Mouse (Mus musculus): ENCODE measurements at regions not wholly inside any gene's neighbourhood (a gene's known extent, or its start where the extent isn't known, plus 50 kb on each side); places are given as distances from the start of the nearest gene placed in this dataset.

DNA sequence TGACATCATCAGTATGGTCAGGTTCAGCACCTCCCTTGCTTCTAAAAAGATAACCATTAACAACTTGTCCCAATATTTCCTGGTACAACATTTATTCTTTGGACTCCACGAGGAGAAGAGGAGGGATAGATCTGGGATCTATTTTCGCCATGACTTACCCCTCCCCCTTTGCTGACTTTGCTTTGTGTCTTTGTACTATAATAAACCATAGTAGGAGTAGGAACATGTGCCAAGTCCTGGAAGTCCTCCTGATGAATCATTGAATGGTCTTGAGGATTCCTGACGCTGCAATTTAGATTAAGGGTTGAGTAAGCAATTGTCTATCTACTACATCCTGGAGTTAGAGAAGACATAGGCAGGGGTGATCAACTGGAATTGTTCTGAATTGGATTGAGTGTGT, 71.2 kb downstream of the Rbm11 start:
- WGBS: 85% methylated on average over 3 of the region's 3 CpGs

DNA sequence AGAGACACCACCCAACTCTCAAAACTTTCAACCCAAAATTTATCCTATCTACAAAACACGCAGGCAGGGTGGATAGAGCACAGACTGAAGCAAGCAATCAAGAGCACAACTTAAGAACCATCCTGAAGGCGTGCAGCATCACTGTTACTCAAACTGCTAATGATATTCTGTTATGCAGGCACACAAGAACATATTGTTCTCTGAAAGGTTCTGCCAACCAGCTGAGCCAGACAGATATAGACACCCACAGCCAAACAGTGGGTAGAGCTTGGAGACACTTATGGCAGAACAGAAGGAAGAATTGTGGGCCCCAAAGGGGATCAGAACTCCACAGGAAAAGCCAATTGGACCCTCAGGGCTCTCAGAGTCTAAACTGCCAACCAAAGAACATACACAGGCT, 74.9 kb downstream of the Rbm11 start:
- Histone ChIP-seq H3K4me2 (ENCODE audit: low read depth, low read length, severe bottlenecking) (no peak overlapping the region), H3K9ac (ENCODE audit: low read length) (no peak overlapping the region), H3K27me3 (ENCODE audit: control insufficient read depth, insufficient read depth, low read length) (no peaks in the 10 kb centered on the region), H3K4me3 (ENCODE audit: low read depth, low read length) (no peak overlapping the region), H3K4me1 (replicated peaks; ENCODE audit: control insufficient read depth, insufficient read depth, low read length) (no peaks in the 10 kb centered on the region), H3K9me3 (ENCODE audit: control insufficient read depth, low read length) (no peaks in the 10 kb centered on the region), H3K27ac (ENCODE audit: low read depth, low read length) (no peak overlapping the region), H3K36me3 (ENCODE audit: control insufficient read depth, insufficient read depth, low read length) (no peaks in the 10 kb centered on the region)
- ATAC-seq (replicated peaks; ENCODE audit: low FRiP score) (no peak), DNase-seq (ENCODE audit: low spot score) (no peak)
- WGBS: 87% methylated on average over 2 of the region's 2 CpGs

More for the DNA sequence above, 71.2 kb downstream of the Rbm11 start:
- ATAC-seq (replicated peaks; ENCODE audit: low FRiP score) (no peak), DNase-seq (ENCODE audit: low spot score) (no peak)
- Histone ChIP-seq H3K27me3 (ENCODE audit: control insufficient read depth, insufficient read depth, low read length) (no peaks in the 10 kb centered on the region), H3K27ac (ENCODE audit: low read depth, low read length) (no peak overlapping the region), H3K9me3 (ENCODE audit: control insufficient read depth, low read length) (no peaks in the 10 kb centered on the region), H3K36me3 (ENCODE audit: control insufficient read depth, insufficient read depth, low read length) (no peaks in the 10 kb centered on the region), H3K4me1 (replicated peaks; ENCODE audit: control insufficient read depth, insufficient read depth, low read length) (no peaks in the 10 kb centered on the region), H3K4me3 (ENCODE audit: low read depth, low read length) (no peak overlapping the region), H3K9ac (ENCODE audit: low read length) (no peak overlapping the region), H3K4me2 (ENCODE audit: low read depth, low read length, severe bottlenecking) (no peak overlapping the region)

DNA sequence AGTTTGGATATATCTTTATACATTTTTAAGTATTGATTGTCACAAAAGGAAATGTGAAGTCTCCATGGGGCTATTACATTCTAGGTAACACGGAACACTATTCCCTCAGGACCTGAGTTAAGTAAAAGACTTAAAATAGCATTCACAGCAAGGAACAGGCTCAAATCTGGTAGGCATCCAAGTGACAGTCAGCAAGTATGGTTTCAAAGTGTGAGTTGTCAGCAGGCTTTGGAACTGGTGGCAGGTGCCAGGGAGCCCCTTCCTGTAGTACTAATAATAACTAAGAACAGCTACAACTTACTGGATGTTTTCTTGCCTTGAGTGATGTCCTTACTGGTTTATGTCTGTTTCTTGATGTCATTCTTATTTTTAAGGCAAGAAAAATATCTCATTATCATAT, 79.5 kb downstream of the Rbm11 start:
- no peak overlapping the region for H3K9ac ChIP-seq (ENCODE audit: low read length)
- no peak for DNase-seq (ENCODE audit: low spot score)
- no peaks in the 10 kb centered on the region for H3K4me1 ChIP-seq (replicated peaks; ENCODE audit: control insufficient read depth, insufficient read depth, low read length)
- no peaks in the 10 kb centered on the region for H3K27me3 ChIP-seq (ENCODE audit: control insufficient read depth, insufficient read depth, low read length)
- WGBS: 84% methylated on average over 1 of the region's 1 CpGs
- H3K27ac ChIP-seq (ENCODE audit: low read depth, low read length): no peak overlapping the region
- no peaks in the 10 kb centered on the region for H3K9me3 ChIP-seq (ENCODE audit: control insufficient read depth, low read length)
- H3K4me2 ChIP-seq (ENCODE audit: low read depth, low read length, severe bottlenecking): no peak overlapping the region
- no peaks in the 10 kb centered on the region for H3K36me3 ChIP-seq (ENCODE audit: control insufficient read depth, insufficient read depth, low read length)
- no peak overlapping the region for H3K4me3 ChIP-seq (ENCODE audit: low read depth, low read length)
- ATAC-seq (replicated peaks; ENCODE audit: low FRiP score): no peak

DNA sequence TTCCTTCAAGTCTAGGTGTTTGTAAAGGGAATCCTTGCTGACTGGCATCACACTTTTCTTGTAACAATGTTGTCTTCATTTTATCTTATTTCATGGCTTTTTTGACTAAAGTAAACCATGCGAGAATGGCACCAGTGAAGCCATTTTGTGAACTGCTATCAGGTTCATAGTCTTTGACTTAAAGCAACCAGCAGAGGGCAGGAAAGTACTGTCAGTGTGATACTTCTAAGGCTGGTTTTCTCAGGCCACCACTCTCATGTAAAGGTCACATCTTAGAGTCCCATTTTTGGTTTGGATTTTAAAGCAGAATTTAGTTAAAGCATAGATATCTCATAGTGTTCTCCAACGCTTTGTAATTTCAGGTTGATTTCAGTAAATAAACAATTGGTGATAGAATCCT, 83.2 kb downstream of the Rbm11 start:
- H3K9me3 ChIP-seq (ENCODE audit: control insufficient read depth, low read length): no peaks in the 10 kb centered on the region
- 58% methylated on average over 2 of the region's 2 CpGs for WGBS
- no peak overlapping the region for H3K4me3 ChIP-seq (ENCODE audit: low read depth, low read length)
- H3K9ac ChIP-seq (ENCODE audit: low read length): no peak overlapping the region
- ATAC-seq (replicated peaks; ENCODE audit: low FRiP score) (peak; percentile 82), DNase-seq (ENCODE audit: low spot score) (no peak)
- no peaks in the 10 kb centered on the region for H3K4me1 ChIP-seq (replicated peaks; ENCODE audit: control insufficient read depth, insufficient read depth, low read length)
- no peaks in the 10 kb centered on the region for H3K27me3 ChIP-seq (ENCODE audit: control insufficient read depth, insufficient read depth, low read length)
- H3K36me3 ChIP-seq (ENCODE audit: control insufficient read depth, insufficient read depth, low read length): no peaks in the 10 kb centered on the region
- H3K27ac ChIP-seq (ENCODE audit: low read depth, low read length): no peak overlapping the region
- no peak overlapping the region for H3K4me2 ChIP-seq (ENCODE audit: low read depth, low read length, severe bottlenecking)

DNA sequence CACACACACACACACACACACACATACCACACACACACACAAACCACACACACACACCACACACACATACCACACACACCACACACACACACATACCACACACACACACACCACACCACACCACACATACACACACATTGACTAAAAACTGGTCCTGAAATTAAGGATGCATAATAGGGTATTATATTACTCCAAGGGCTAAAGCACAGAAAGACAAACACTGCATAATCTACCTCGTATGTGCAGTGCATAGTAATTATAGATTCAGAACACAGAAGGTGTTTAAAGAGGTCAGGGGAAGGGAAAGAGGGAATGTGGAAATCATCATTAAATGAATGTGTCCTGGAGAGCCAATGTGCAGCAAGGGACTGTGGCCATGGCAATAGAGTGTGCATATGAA, 84.5 kb downstream of the Rbm11 start:
- DNase-seq (ENCODE audit: low spot score): no peak
- H3K4me3 ChIP-seq (ENCODE audit: low read depth, low read length): no peak overlapping the region
- H3K27me3 ChIP-seq (ENCODE audit: control insufficient read depth, insufficient read depth, low read length): no peaks in the 10 kb centered on the region
- no peak overlapping the region for H3K9ac ChIP-seq (ENCODE audit: low read length)
- no peaks in the 10 kb centered on the region for H3K4me1 ChIP-seq (replicated peaks; ENCODE audit: control insufficient read depth, insufficient read depth, low read length)
- H3K9me3 ChIP-seq (ENCODE audit: control insufficient read depth, low read length): no peaks in the 10 kb centered on the region
- 49% methylated on average over 1 of the region's 1 CpGs for WGBS
- ATAC-seq (replicated peaks; ENCODE audit: low FRiP score): no peak
- H3K27ac ChIP-seq (ENCODE audit: low read depth, low read length): no peak overlapping the region
- H3K36me3 ChIP-seq (ENCODE audit: control insufficient read depth, insufficient read depth, low read length): no peaks in the 10 kb centered on the region
- no peak overlapping the region for H3K4me2 ChIP-seq (ENCODE audit: low read depth, low read length, severe bottlenecking)

Measured in forebrain, embryonic 11.5 days (tissue).